ENCODE assay signal across 13 mouse cellular contexts in genomic region chr11:90726730-90727129, GRCm38 (mm10). TPM values are rescaled to one million over a fixed set of nuclear protein-coding genes. Genes with fewer than 3 reads are reported as not detected.
DNase-seq lines count a peak whose midpoint lies in the region; ATAC-seq and TF ChIP-seq lines count a peak whose summit lies in the region.
"Had no signal": no experiment of that assay in that cellular context is flagged by ENCODE, and none has a peak within 500 bp of the region (broad histone marks: within the 10 kb centered on the region; RNA-seq: fewer than 3 reads in every experiment).

No protein-coding gene starts in this region.

- H3K4me2 ChIP-seq in heart, embryonic 11.5 days = peak overlapping the region; percentile 55
- H3K4me2 ChIP-seq in lung, embryonic 15.5 days = peak overlapping the region; percentile 27; the same call in 1 of the 2 replicates
- peak overlapping the region; percentile 68 for H3K4me2 ChIP-seq in liver, embryonic 15.5 days
- no peak overlapping the region for H3K4me2 ChIP-seq in hindbrain, postnatal 0 days (ENCODE audit: low read depth, low read length)

- 45% methylated on average over 10 of the region's 10 CpGs for WGBS in heart, embryonic 11.5 days (ENCODE audit: insufficient replicate concordance)
- 60% methylated on average over 10 of the region's 10 CpGs for WGBS in lung, embryonic 15.5 days
- 18% methylated on average over 10 of the region's 10 CpGs for WGBS in liver, embryonic 15.5 days (ENCODE audit: insufficient replicate concordance)
- WGBS in hindbrain, postnatal 0 days = 88% methylated on average over 10 of the region's 10 CpGs

- H3K36me3 ChIP-seq in heart, embryonic 11.5 days (ENCODE audit: control insufficient read depth, insufficient read depth, low read length) = no peaks in the 10 kb centered on the region
- no peaks in the 10 kb centered on the region for H3K36me3 ChIP-seq in lung, embryonic 15.5 days
- no peaks in the 10 kb centered on the region for H3K36me3 ChIP-seq in liver, embryonic 15.5 days (replicated peaks)
- H3K36me3 ChIP-seq in hindbrain, postnatal 0 days (ENCODE audit: insufficient read depth, low read length) = no peaks in the 10 kb centered on the region

- peak; percentile 77 for ATAC-seq in heart, embryonic 11.5 days (replicated peaks; ENCODE audit: insufficient number of reproducible peaks, low FRiP score, low TSS enrichment)
- peak; percentile 31; the same call in 1 of the 2 replicates for ATAC-seq in lung, embryonic 15.5 days (ENCODE audit: borderline replicate concordance, extremely low read depth, low FRiP score, low TSS enrichment)
- peak; percentile 60 for ATAC-seq in erythroblast, adult 5-6 weeks (replicated peaks; ENCODE audit: low FRiP score, poor library complexity, severe bottlenecking)
- peak; percentile 68 for ATAC-seq in liver, embryonic 15.5 days (ENCODE audit: insufficient read depth)
- ATAC-seq in hindbrain, postnatal 0 days = no peak

- no peak for DNase-seq in heart, postnatal 4 days
- DNase-seq in lung, adult 18-20 months = no peak
- DNase-seq in hindbrain, postnatal 0 days (ENCODE audit: low spot score) = no peak
- DNase-seq in embryo, embryonic 11 days = no peak
- DNase-seq: cerebellum, adult 2 months; kidney, adult 8-10 months; right cerebral cortex, postnatal 25 days; thymus, postnatal 14 days had no signal

- H3K27ac ChIP-seq in heart, embryonic 11.5 days (ENCODE audit: low read depth, low read length) = peak overlapping the region; percentile 91
- no peak overlapping the region for H3K27ac ChIP-seq in lung, embryonic 15.5 days
- H3K27ac ChIP-seq in liver, embryonic 15.5 days (replicated peaks) = peak overlapping the region; percentile 99
- H3K27ac ChIP-seq in hindbrain, postnatal 0 days = no peak overlapping the region

- no peaks in the 10 kb centered on the region for H3K9me3 ChIP-seq in heart, embryonic 11.5 days (replicated peaks; ENCODE audit: control insufficient read depth, low read length)
- no peaks in the 10 kb centered on the region for H3K9me3 ChIP-seq in lung, embryonic 15.5 days
- no peaks in the 10 kb centered on the region for H3K9me3 ChIP-seq in liver, embryonic 15.5 days (replicated peaks)
- no peaks in the 10 kb centered on the region for H3K9me3 ChIP-seq in hindbrain, postnatal 0 days (ENCODE audit: low read length)

- H3K9ac ChIP-seq in heart, embryonic 11.5 days (ENCODE audit: low read depth, low read length) = no peak overlapping the region
- no peak overlapping the region for H3K9ac ChIP-seq in lung, embryonic 15.5 days
- peak overlapping the region; percentile 51 for H3K9ac ChIP-seq in liver, embryonic 15.5 days
- H3K9ac ChIP-seq in hindbrain, postnatal 0 days (replicated peaks; ENCODE audit: low read length) = no peak overlapping the region

- no peaks in the 10 kb centered on the region for H3K27me3 ChIP-seq in heart, embryonic 11.5 days (ENCODE audit: control insufficient read depth, insufficient read depth, low read length)
- no peaks in the 10 kb centered on the region for H3K27me3 ChIP-seq in lung, embryonic 15.5 days
- no peaks in the 10 kb centered on the region for H3K27me3 ChIP-seq in liver, embryonic 15.5 days
- H3K27me3 ChIP-seq in hindbrain, postnatal 0 days (ENCODE audit: insufficient read depth, low read length) = no peaks in the 10 kb centered on the region

- TF ChIP-seq CTCF in hindbrain, postnatal 0 days (IDR thresholded peaks at IDR 0.05; ENCODE audit: low read depth) = no peak

- H3K4me3 ChIP-seq in heart, embryonic 11.5 days (ENCODE audit: low read depth, low read length) = no peak overlapping the region
- H3K4me3 ChIP-seq in lung, embryonic 15.5 days = no peak overlapping the region
- peak overlapping the region; percentile 38 for H3K4me3 ChIP-seq in liver, embryonic 15.5 days (replicated peaks)
- no peak overlapping the region for H3K4me3 ChIP-seq in hindbrain, postnatal 0 days (ENCODE audit: low read length)
- H3K4me3 ChIP-seq: myocyte had no signal

- H3K4me1 ChIP-seq in heart, embryonic 11.5 days (ENCODE audit: control insufficient read depth, insufficient read depth, low read length) = peaks cover 9% of the 10 kb centered on the region
- H3K4me1 ChIP-seq in lung, embryonic 15.5 days = no peaks in the 10 kb centered on the region
- H3K4me1 ChIP-seq in liver, embryonic 15.5 days (replicated peaks) = peaks cover 65% of the 10 kb centered on the region
- H3K4me1 ChIP-seq in hindbrain, postnatal 0 days (ENCODE audit: insufficient read depth, low read length) = no peaks in the 10 kb centered on the region

RNA-seq across cellular contexts. Expression of gene Tom1l1, which starts 38.6 kb away (rescaled TPM):
- polyA plus RNA-seq in heart, embryonic 11.5 days (2014; fragmentation: Nextera tagmentation; extraction: Ambion mirVana) = 45.5 and 50.6 TPM in 2 replicates
- total RNA-seq in heart, postnatal 4 days (2021) = 10 to 100 TPM; 15.8 to 18.6 TPM
- 36.4 and 37.1 TPM in 2 replicates for polyA plus RNA-seq in lung, embryonic 15.5 days (2015; fragmentation: Nextera tagmentation; extraction: Ambion mirVana)
- 45.1 and 50.1 TPM in 2 replicates for total RNA-seq in erythroblast, adult 5-6 weeks (2015; ENCODE audit: low replicate concordance)
- 99.1 and 124 TPM in 2 replicates for total RNA-seq in erythroblast, adult 5-6 weeks (2017; ENCODE audit: low replicate concordance)
- 50.5 and 53.4 TPM in 2 replicates for polyA plus RNA-seq in liver, embryonic 15.5 days (2015; fragmentation: Nextera tagmentation; extraction: Ambion mirVana)
- 14.5 and 20.7 TPM in 2 replicates for total RNA-seq in hindbrain, postnatal 0 days (2014; rRNA removed)
- polyA plus RNA-seq in hindbrain, postnatal 0 days (2015; fragmentation: Nextera tagmentation; extraction: Ambion mirVana) = 26.7 and 28.8 TPM in 2 replicates

Comparison
In these comparisons a context has a peak if more than half of its experiments do, and no peak if none do; other contexts are left out.
1. H3K27ac ChIP-seq: peak in heart, embryonic 11.5 days (single experiment) and liver, embryonic 15.5 days (single experiment); none in lung, embryonic 15.5 days (single experiment) and hindbrain, postnatal 0 days (single experiment).